Mouse (Mus musculus) embryonic fibroblast, embryonic 13.5 days (primary cell): ENCODE results near the gene Lrp5.

Experiments
- CTCF ChIP-seq: IDR thresholded peaks from 2 replicates; pipeline ENCODE4 v1.5.1; 2011; ENCODE audit warnings: mild to moderate bottlenecking, control low read depth, low read length, moderate library complexity, borderline replicate concordance; ENCODE audit not compliant: insufficient read depth
- POLR2A ChIP-seq: IDR thresholded peaks from 2 replicates; pipeline ENCODE4 v1.6.1; 2011; ENCODE audit warnings: low read depth, mild to moderate bottlenecking, control low read depth, low read length, moderate library complexity

- TF ChIP-seq CTCF (no peak), POLR2A (no peak)
Observed at GRCm38 (mm10) chr19:3586026-3586425, 100.3 kb downstream of the Lrp5 start.
